Mouse (Mus musculus) CH12.LX (cell line): ENCODE measurements at regions not wholly inside any gene's neighbourhood (a gene's known extent, or its start where the extent isn't known, plus 50 kb on each side); places are given as distances from the start of the nearest gene placed in this dataset.

Experiments used
- DNase-seq: peaks from one replicate; pipeline ENCODE4 v3.0.0-alpha.2; 2013; ENCODE audit errors: extremely low read depth
- H3K27ac ChIP-seq: 2 replicates; pipeline ENCODE4 v1.5.1; 2012; ENCODE audit warnings: low read depth, mild to moderate bottlenecking, control low read depth, moderate library complexity; ENCODE audit not compliant: insufficient read depth
- H3K27me3 ChIP-seq: replicated peaks from 2 replicates; pipeline ENCODE3; 2012; ENCODE audit warnings: inconsistent platforms
- H3K36me3 ChIP-seq, 2 experiments: replicated peaks in 1 of 2; 2 replicates each; pipeline versions ENCODE3 to v1.6.1; 2012; ENCODE audit warnings: inconsistent platforms in 1 of 2, low read length in 1 of 2, mild to moderate bottlenecking in 1 of 2, mixed read lengths in 1 of 2, moderate library complexity in 1 of 2; ENCODE audit not compliant: control insufficient read depth in 1 of 2, insufficient read depth in 1 of 2
- H3K4me1 ChIP-seq, 2 experiments: 2 replicates each; pipeline ENCODE4 v1.6.1; 2012; ENCODE audit warnings: inconsistent platforms in 1 of 2, moderate library complexity in 1 of 2; ENCODE audit not compliant: insufficient read depth in 2 of 2, control insufficient read depth in 1 of 2
- H3K4me2 ChIP-seq: 2 replicates; pipeline ENCODE4 v1.6.1; 2012; ENCODE audit warnings: low read depth, mild to moderate bottlenecking, control low read depth; ENCODE audit not compliant: poor library complexity, insufficient read depth, severe bottlenecking
- H3K4me3 ChIP-seq, 3 experiments: fragments of 150-350 bp in 1 of 3; sonication (generic) in 1 of 3; replicated peaks in 1 of 3; 2 replicates each; pipeline versions ENCODE3 to v1.5.1; 2011 to 2012; ENCODE audit warnings: low read depth in 2 of 3, low read length in 2 of 3, mild to moderate bottlenecking in 2 of 3, moderate library complexity in 2 of 3, control low read depth in 1 of 3, improper control_type of control experiment in 1 of 3, inconsistent platforms in 1 of 3, mixed read lengths in 1 of 3; ENCODE audit not compliant: poor library complexity in 1 of 3
- H3K79me2 ChIP-seq: replicated peaks from 2 replicates; pipeline ENCODE4 v1.6.1; 2012; ENCODE audit warnings: mild to moderate bottlenecking, moderate library complexity; ENCODE audit not compliant: control insufficient read depth, poor library complexity, insufficient read depth, severe bottlenecking; ENCODE audit errors: extremely low read depth
- H3K9ac ChIP-seq: 2 replicates; pipeline ENCODE4 v1.6.1; 2012; ENCODE audit warnings: low read depth, mild to moderate bottlenecking, control low read depth, moderate library complexity; ENCODE audit not compliant: insufficient read depth
- H3K9me3 ChIP-seq: replicated peaks from 2 replicates; pipeline ENCODE3; 2012; ENCODE audit warnings: low read length, inconsistent platforms, mixed read lengths
- BHLHE40 ChIP-seq: IDR thresholded peaks from 2 replicates; pipeline ENCODE4 v1.6.1; 2011; ENCODE audit warnings: mild to moderate bottlenecking, low read depth, low read length, improper control_type of control experiment
- CHD1 ChIP-seq: IDR thresholded peaks from 2 replicates; pipeline ENCODE4 v1.6.1; 2012; ENCODE audit warnings: low read depth, low read length, improper control_type of control experiment, inconsistent platforms
- CHD2 ChIP-seq: IDR thresholded peaks from 2 replicates; pipeline ENCODE4 v1.6.1; 2011; ENCODE audit warnings: low read length, improper control_type of control experiment
- CTCF ChIP-seq, 2 experiments: IDR thresholded peaks in 1 of 2; conservative IDR thresholded peaks in 1 of 2; 2 replicates each; pipeline ENCODE4 v1.5.1; 2011 to 2012; ENCODE audit warnings: low read depth in 2 of 2, low read length in 2 of 2, improper control_type of control experiment in 1 of 2, inconsistent platforms in 1 of 2, mild to moderate bottlenecking in 1 of 2, moderate library complexity in 1 of 2
- ELF1 ChIP-seq: IDR thresholded peaks from 2 replicates; pipeline ENCODE4 v1.6.1; 2014; ENCODE audit warnings: low read depth, mild to moderate bottlenecking, inconsistent platforms, low read length, improper control_type of control experiment
- EP300 ChIP-seq: IDR thresholded peaks from 2 replicates; pipeline ENCODE4 v1.6.1; 2011; ENCODE audit warnings: low read length, improper control_type of control experiment
- ETS1 ChIP-seq: conservative IDR thresholded peaks from 2 replicates; pipeline ENCODE4 v1.6.1; 2012; ENCODE audit warnings: low read depth, mild to moderate bottlenecking, inconsistent platforms, low read length, improper control_type of control experiment, moderate library complexity
- GABPA ChIP-seq: IDR thresholded peaks from 2 replicates; pipeline ENCODE4 v1.6.1; 2012; ENCODE audit warnings: low read depth, low read length, improper control_type of control experiment, inconsistent platforms; ENCODE audit not compliant: insufficient replicate concordance
- HCFC1 ChIP-seq: IDR thresholded peaks from 2 replicates; pipeline ENCODE4 v1.6.1; 2012; ENCODE audit warnings: low read depth, mild to moderate bottlenecking, inconsistent platforms, low read length, improper control_type of control experiment
- JUN ChIP-seq: IDR thresholded peaks from 2 replicates; pipeline ENCODE4 v1.6.1; 2011; ENCODE audit warnings: low read depth, mild to moderate bottlenecking, low read length, improper control_type of control experiment, moderate library complexity; ENCODE audit not compliant: insufficient read depth
- KAT2A ChIP-seq: IDR thresholded peaks from 2 replicates; pipeline ENCODE4 v1.6.1; 2012; ENCODE audit warnings: low read length, improper control_type of control experiment, inconsistent platforms; ENCODE audit not compliant: insufficient replicate concordance
- MAFK ChIP-seq: IDR thresholded peaks from 2 replicates; pipeline ENCODE4 v1.6.1; 2011; ENCODE audit warnings: low read length, improper control_type of control experiment; ENCODE audit not compliant: insufficient replicate concordance
- MAX ChIP-seq: IDR thresholded peaks from 2 replicates; pipeline ENCODE4 v1.6.1; 2011; ENCODE audit warnings: low read length, improper control_type of control experiment
- MEF2A ChIP-seq: IDR thresholded peaks from 2 replicates; pipeline ENCODE4 v1.6.1; 2014; ENCODE audit warnings: low read depth, mild to moderate bottlenecking, inconsistent platforms, low read length, improper control_type of control experiment, borderline replicate concordance
- NELFE ChIP-seq: IDR thresholded peaks from 2 replicates; pipeline ENCODE4 v1.6.1; 2011; ENCODE audit warnings: low read depth, low read length, improper control_type of control experiment
- PAX5 ChIP-seq: IDR thresholded peaks from 2 replicates; pipeline ENCODE4 v1.6.1; 2012; ENCODE audit warnings: low read length, inconsistent platforms, mixed read lengths
- POLR2AphosphoS2 ChIP-seq: IDR thresholded peaks from 2 replicates; pipeline ENCODE4 v1.6.1; 2011; ENCODE audit warnings: low read depth, low read length, improper control_type of control experiment
- RAD21 ChIP-seq: IDR thresholded peaks from 2 replicates; pipeline ENCODE4 v1.6.1; 2011; ENCODE audit warnings: low read depth, mild to moderate bottlenecking, low read length, improper control_type of control experiment, moderate library complexity
- RCOR1 ChIP-seq: conservative IDR thresholded peaks from 2 replicates; pipeline ENCODE4 v1.6.1; 2012; ENCODE audit warnings: low read depth, mild to moderate bottlenecking, inconsistent platforms, low read length, improper control_type of control experiment
- SMC3 ChIP-seq: IDR thresholded peaks from 2 replicates; pipeline ENCODE4 v1.6.1; 2011; ENCODE audit warnings: low read depth, low read length, improper control_type of control experiment
- USF1 ChIP-seq: IDR thresholded peaks from 2 replicates; pipeline ENCODE4 v1.6.1; 2014; ENCODE audit warnings: low read depth, mild to moderate bottlenecking, inconsistent platforms, low read length, improper control_type of control experiment
- dilution Hi-C: fragments of 300-500 bp; cut with MboI; formaldehyde crosslinking; loops from 2 replicates; pipeline ENCODE4 v1.14.3; 2020; ENCODE audit warnings: low sequenced_read_pairs; ENCODE audit not compliant: extremely low pct_unique_long_range_greater_than_20kb, extremely low pct_ligation_motif_present
- in situ Hi-C: fragments of 300-500 bp; cut with MboI; formaldehyde crosslinking; loops from 3 replicates; pipeline ENCODE4 v1.14.3; 2019; ENCODE audit warnings: low sequenced_read_pairs, low pct_ligation_motif_present, low pct_unique_long_range_greater_than_20kb, mixed read lengths

DNA sequence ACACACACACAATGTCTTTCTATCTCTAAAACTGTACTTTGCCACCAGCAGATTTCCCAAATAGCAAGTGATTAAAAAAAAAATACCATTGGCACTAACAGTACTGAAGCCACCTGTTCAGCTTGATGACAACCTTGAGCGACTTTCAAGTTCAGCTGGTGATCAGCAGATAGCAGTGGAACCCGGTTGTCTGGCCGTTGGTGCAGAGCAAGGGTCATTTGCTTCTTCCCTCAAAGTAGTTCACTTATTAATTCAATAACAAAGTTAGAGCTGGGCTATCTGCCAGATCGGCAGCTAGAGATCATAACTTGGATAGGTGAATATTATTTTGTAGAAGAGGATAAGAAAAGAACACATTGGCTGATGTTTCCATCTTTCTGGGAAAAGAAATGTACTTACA lies 180.5 kb downstream of the Rnd3 start:
- in situ Hi-C loops (no loop called here), dilution Hi-C loops (no loop called here)
- no peak for TF ChIP-seq POLR2AphosphoS2
- TF ChIP-seq NELFE: no peak
- no peak for TF ChIP-seq CTCF (conservative IDR thresholded peaks at IDR 0.05 in 1 of 2, IDR thresholded peaks at IDR 0.05 in 1 of 2; ENCODE audit: low read depth in 2 of 2, low read length in 2 of 2)
- TF ChIP-seq PAX5: no peak
- TF ChIP-seq JUN: no peak
- TF ChIP-seq ELF1: no peak
- no peak for TF ChIP-seq KAT2A
- no peak for TF ChIP-seq EP300
- no peak for TF ChIP-seq MAFK
- TF ChIP-seq ETS1: no peak
- no peak for TF ChIP-seq RAD21
- TF ChIP-seq RCOR1: no peak
- TF ChIP-seq SMC3: no peak
- no peak for TF ChIP-seq CHD2
- TF ChIP-seq CHD1: no peak
- no peak for TF ChIP-seq BHLHE40
- Histone ChIP-seq H3K4me1 (peaks cover 0 to 12% of the 10 kb centered on the region in 2 experiments; a peak in 2 of 4 replicates), H3K4me2 (no peak overlapping the region), H3K27ac (no peak overlapping the region), H3K27me3 (no peaks in the 10 kb centered on the region), H3K36me3 (no peaks in the 10 kb centered on the region), H3K9ac (no peak overlapping the region), H3K79me2 (no peaks in the 10 kb centered on the region), H3K4me3 (no peak overlapping the region), H3K9me3 (no peaks in the 10 kb centered on the region)
- no peak for DNase-seq

GRCm38 (mm10) chr2:50967826-50968225 lies 181.1 kb downstream of the Rnd3 start:
- H3K4me2 ChIP-seq: no peak overlapping the region
- no peak overlapping the region for H3K4me3 ChIP-seq
- dilution Hi-C loops (no loop called here), in situ Hi-C loops (no loop called here)
- H3K79me2 ChIP-seq: no peaks in the 10 kb centered on the region
- H3K4me1 ChIP-seq: peaks cover 0 to 12% of the 10 kb centered on the region in 2 experiments; a peak in 2 of 4 replicates
- H3K9me3 ChIP-seq: no peaks in the 10 kb centered on the region
- no peak overlapping the region for H3K9ac ChIP-seq
- TF ChIP-seq MEF2A (no peak), POLR2AphosphoS2 (no peak), JUN (no peak), MAX (no peak), HCFC1 (no peak), GABPA (no peak), NELFE (no peak), BHLHE40 (no peak), ELF1 (no peak), USF1 (no peak)
- no peak for DNase-seq
- no peaks in the 10 kb centered on the region for H3K36me3 ChIP-seq
- no peak overlapping the region for H3K27ac ChIP-seq
- H3K27me3 ChIP-seq: no peaks in the 10 kb centered on the region
